Mouse (Mus musculus) limb, embryonic 14.5 days (tissue): ENCODE results near the gene Ahnak. TPM values are rescaled to one million over a fixed set of nuclear protein-coding genes. Genes with fewer than 3 reads are reported as not detected.
A peak's percentile ranks its signal among the peaks of the same experiment; 100 is the strongest.

Experiments
- ATAC-seq: fragments of 200-750 bp; cut with Nextera tagmentation; 2 replicates; pipeline ENCODE4 v1.8.0; 2017; ENCODE audit warnings: low read depth, moderate number of reproducible peaks, moderate TSS enrichment; ENCODE audit not compliant: low FRiP score
- DNase-seq: peaks from one replicate; pipeline ENCODE4 v3.0.0-alpha.2; 2015; ENCODE audit warnings: low spot score
- H3K27ac ChIP-seq: fragments of 300-500 bp; sonication (generic); replicated peaks from 2 replicates; pipeline ENCODE4 v1.5.1; 2014; ENCODE audit warnings: low read depth, mild to moderate bottlenecking, low read length, moderate library complexity, mixed read lengths
- H3K27me3 ChIP-seq: fragments of 300-500 bp; sonication (generic); 2 replicates; pipeline ENCODE4 v1.6.1; 2014; ENCODE audit warnings: low read length, mixed read lengths; ENCODE audit not compliant: control insufficient read depth, insufficient read depth
- H3K36me3 ChIP-seq: fragments of 300-500 bp; sonication (generic); 2 replicates; pipeline ENCODE4 v1.6.1; 2014; ENCODE audit warnings: mild to moderate bottlenecking, low read length, moderate library complexity, mixed read lengths; ENCODE audit not compliant: control insufficient read depth, insufficient read depth
- H3K4me1 ChIP-seq: fragments of 300-500 bp; sonication (generic); 2 replicates; pipeline ENCODE4 v1.6.1; 2014; ENCODE audit warnings: antibody characterized with exemption, low read length, mixed read lengths; ENCODE audit not compliant: control insufficient read depth, insufficient read depth
- H3K4me2 ChIP-seq: fragments of 300-500 bp; sonication (generic); replicated peaks from 2 replicates; pipeline ENCODE4 v1.6.1; 2014; ENCODE audit warnings: low read depth, mild to moderate bottlenecking, low read length, moderate library complexity; ENCODE audit not compliant: severe bottlenecking
- H3K4me3 ChIP-seq: fragments of 300-500 bp; sonication (generic); replicated peaks from 2 replicates; pipeline ENCODE4 v1.5.1; 2014; ENCODE audit warnings: low read length
- H3K9ac ChIP-seq: fragments of 300-500 bp; sonication (generic); 2 replicates; pipeline ENCODE4 v1.6.1; 2014; ENCODE audit warnings: mild to moderate bottlenecking, low read depth, low read length, moderate library complexity; ENCODE audit not compliant: severe bottlenecking
- H3K9me3 ChIP-seq: fragments of 300-500 bp; sonication (generic); 2 replicates; pipeline ENCODE4 v1.6.1; 2016; ENCODE audit warnings: low read length; ENCODE audit not compliant: control insufficient read depth
- POLR2A ChIP-seq: fragments of 200-500 bp; IDR thresholded peaks from 2 replicates; pipeline ENCODE4 v1.8.0; 2012; ENCODE audit warnings: inconsistent platforms, mild to moderate bottlenecking, moderate library complexity, borderline replicate concordance; ENCODE audit not compliant: insufficient read depth, insufficient read length; ENCODE audit errors: extremely low read depth
- WGBS: fragments of 180-500 bp; shearing (Covaris S2); extraction: QIAGEN DNeasy Blood & Tissue Kit; methylation state at CpG from one replicate; pipeline ENCODE4 v1.1.7; 2014; 5-methylcytosine and 5-hydroxymethylcytosine counted together
- polyA plus RNA-seq, 2 experiments: library from polyadenylated mRNA; depleted of rRNA in 1 of 2; stranded (reverse) in 1 of 2; unstranded in 1 of 2; fragments of >200 nt; fragmentation: Nextera tagmentation in 1 of 2; extraction: Ambion mirVana in 1 of 2; gene quantifications; 2 replicates each; pipeline versions ENCODE4 v1.2.1 to v1.2.3; 2012 to 2014

Gene Ahnak
- 21.6 and 31.4 TPM in 2 replicates for polyA plus RNA-seq (2012; rRNA removed)
- polyA plus RNA-seq (2014; fragmentation: Nextera tagmentation; extraction: Ambion mirVana), result 61.5 and 61.6 TPM in 2 replicates

- peak within 1 kb of the TSS; percentile 90 for H3K9ac ChIP-seq
- 0 out of 2 replicates have a peak, but pooled peaks have one; percentile 52 for TF ChIP-seq POLR2A
- H3K4me1 ChIP-seq, result peaks cover 55% of the 10 kb centered on the region
- H3K27me3 ChIP-seq, result no peaks in the 10 kb centered on the region
- no peaks in the 10 kb centered on the region for H3K36me3 ChIP-seq
- H3K9me3 ChIP-seq, result no peaks in the 10 kb centered on the region
- H3K4me2 ChIP-seq, result peak within 1 kb of the TSS; percentile 56
- H3K4me3 ChIP-seq, result peak within 1 kb of the TSS; percentile 64
- H3K27ac ChIP-seq, result peak within 1 kb of the TSS; percentile 97
- WGBS, result 3% methylated on average over 25 of the region's 42 CpGs
- ATAC-seq, result peak; percentile 27
- peak; percentile 67 for DNase-seq
These were observed at the start of gene Ahnak for GRCm38 (mm10) chr19:8989066-8989566. Gene Ahnak, plus strand, starts transcription at chr19:8989284.

GRCm38 (mm10) chr19:8940526-8941133 is 48.5 kb upstream of the Ahnak start:
- peak overlapping the region; percentile 97 for H3K9ac ChIP-seq
- no peak for ATAC-seq
- no peak for TF ChIP-seq POLR2A
- H3K27ac ChIP-seq, result peak overlapping the region; percentile 94; the same call in 1 of the 2 replicates
- H3K9me3 ChIP-seq, result no peaks in the 10 kb centered on the region
- peak overlapping the region; percentile 61; the same call in 1 of the 2 replicates for H3K4me2 ChIP-seq
- 70% methylated on average over 15 of the region's 15 CpGs for WGBS
- peaks cover 21% of the 10 kb centered on the region for H3K4me1 ChIP-seq
- peaks cover 62% of the 10 kb centered on the region for H3K36me3 ChIP-seq
- peak overlapping the region; percentile 91; the same call in 1 of the 2 replicates for H3K4me3 ChIP-seq
- no peaks in the 10 kb centered on the region for H3K27me3 ChIP-seq
- no peak for DNase-seq

- TF ChIP-seq POLR2A, result no peak
- WGBS, result 32% methylated on average over 10 of the region's 10 CpGs
- Histone ChIP-seq H3K36me3 (peaks cover 63% of the 10 kb centered on the region), H3K4me1 (peaks cover 21% of the 10 kb centered on the region), H3K9ac (peak overlapping the region; percentile 97), H3K27me3 (no peaks in the 10 kb centered on the region), H3K4me2 (peak overlapping the region; percentile 61), H3K9me3 (no peaks in the 10 kb centered on the region), H3K27ac (peak overlapping the region; percentile 94), H3K4me3 (peak overlapping the region; percentile 91)
- no peak for DNase-seq
- no peak for ATAC-seq
These were observed 48.0 kb upstream of the Ahnak start for GRCm38 (mm10) chr19:8941136-8941514.

- TF ChIP-seq POLR2A, result peak; percentile 81; the same call in 1 of the 2 replicates
- Histone ChIP-seq H3K27me3 (no peaks in the 10 kb centered on the region), H3K9me3 (no peaks in the 10 kb centered on the region), H3K36me3 (peaks cover 62% of the 10 kb centered on the region), H3K27ac (peak within 1 kb of the TSS; percentile 94), H3K4me3 (peak within 1 kb of the TSS; percentile 91), H3K4me2 (peak within 1 kb of the TSS; percentile 61), H3K4me1 (peaks cover 21% of the 10 kb centered on the region), H3K9ac (peak within 1 kb of the TSS; percentile 97)
- DNase-seq (peak; percentile 97), ATAC-seq (peak; percentile 93)
- 2% methylated on average over 64 of the region's 64 CpGs for WGBS
These were observed 47.4 kb upstream of the Ahnak start, which contains the start of gene Mta2 for GRCm38 (mm10) chr19:8941515-8942217. Gene Mta2, plus strand, starts transcription at chr19:8941875.

- Histone ChIP-seq H3K36me3 (peaks cover 61% of the 10 kb centered on the region), H3K27me3 (no peaks in the 10 kb centered on the region), H3K4me2 (peak overlapping the region; percentile 61), H3K27ac (peak overlapping the region; percentile 94), H3K4me3 (peak overlapping the region; percentile 91), H3K9me3 (no peaks in the 10 kb centered on the region), H3K9ac (peak overlapping the region; percentile 97), H3K4me1 (peaks cover 21% of the 10 kb centered on the region)
- ATAC-seq (peak; percentile 38), DNase-seq (peak; percentile 47)
- under 1% methylated on average over 36 of the region's 46 CpGs for WGBS
- TF ChIP-seq POLR2A, result no peak
These were observed 46.7 kb upstream of the Ahnak start for GRCm38 (mm10) chr19:8942276-8942964.
